ENCODE assay signal across 26 mouse cellular contexts in the genomic region with DNA sequence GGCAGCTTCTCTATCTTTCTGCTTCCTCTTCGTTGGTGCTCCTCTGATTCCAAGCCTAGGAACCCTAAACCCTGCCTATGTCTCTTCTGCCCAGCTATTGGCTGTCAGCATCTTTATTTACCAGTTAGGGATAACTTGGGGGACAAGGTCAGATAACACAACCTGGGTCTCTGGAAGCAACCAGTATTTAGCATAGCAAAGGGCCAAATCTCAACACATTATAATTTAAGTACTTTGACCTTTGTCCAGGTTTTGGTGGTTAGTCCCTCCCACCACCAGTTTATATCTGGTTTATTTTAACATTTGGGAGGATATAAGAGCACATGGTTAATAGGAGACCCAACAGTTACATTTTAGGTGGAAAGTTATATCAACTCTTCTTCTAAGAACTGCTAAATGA. TPM values are rescaled to one million over a fixed set of nuclear protein-coding genes. Genes with fewer than 3 reads are reported as not detected.
A peak's percentile ranks its signal among the peaks of the same experiment; 100 is the strongest.
DNase-seq lines count a peak whose midpoint lies in the region; ATAC-seq and TF ChIP-seq lines count a peak whose summit lies in the region.
"Had no signal": no experiment of that assay in that cellular context is flagged by ENCODE, and none has a peak within 500 bp of the region (broad histone marks: within the 10 kb centered on the region; RNA-seq: fewer than 3 reads in every experiment).

No protein-coding gene starts in this region.

- H3ac ChIP-seq in myocyte (ENCODE audit: control insufficient read depth, insufficient read length), result no peak overlapping the region

- H3K4me3 ChIP-seq in hindbrain, embryonic 12.5 days, result no peak overlapping the region
- no peak overlapping the region for H3K4me3 ChIP-seq in hindbrain, embryonic 14.5 days (replicated peaks; ENCODE audit: low read length)
- 0 out of 2 replicates have a peak overlapping the region, but pooled peaks have one; percentile 8 for H3K4me3 ChIP-seq in E14TG2a.4 (replicated peaks; ENCODE audit: low read length)
- H3K4me3 ChIP-seq in myocyte, result no peak overlapping the region
- H3K4me3 ChIP-seq: embryonic facial prominence, embryonic 12.5 days; embryonic facial prominence, embryonic 15.5 days; gastrocnemius, adult 2 months; hindbrain, embryonic 10.5 days had no signal

- no peak overlapping the region for H3K27ac ChIP-seq in hindbrain, embryonic 12.5 days
- H3K27ac ChIP-seq in hindbrain, embryonic 14.5 days, result no peak overlapping the region
- H3K27ac ChIP-seq: embryonic facial prominence, embryonic 12.5 days; embryonic facial prominence, embryonic 15.5 days; gastrocnemius, adult 2 months; hindbrain, embryonic 10.5 days; hindbrain, postnatal 0 days had no signal

- H3K4me1 ChIP-seq in hindbrain, embryonic 12.5 days, result peaks cover 36% of the 10 kb centered on the region
- H3K4me1 ChIP-seq in hindbrain, embryonic 14.5 days (replicated peaks; ENCODE audit: control insufficient read depth, insufficient read depth, low read length), result peaks cover 54% of the 10 kb centered on the region
- peaks cover 66% of the 10 kb centered on the region for H3K4me1 ChIP-seq in E14TG2a.4 (replicated peaks; ENCODE audit: low read depth, low read length)

- peaks cover 92% of the 10 kb centered on the region for H3K79me2 ChIP-seq in myocyte (ENCODE audit: control insufficient read depth, insufficient read depth)

- DNase-seq in hindbrain, embryonic 14.5 days (ENCODE audit: low spot score), result no peak
- DNase-seq in kidney, adult 9 months, result peak; percentile 74
- no peak for DNase-seq in kidney, postnatal 10 days
- DNase-seq: adrenal gland, adult 8-10 months; adrenal gland, postnatal 36 days; cerebellum, adult 2 months; cerebellum, adult 9-11 months; cerebellum, postnatal 25 days; forebrain, postnatal 0 days; gastrocnemius, adult 2 months; gastrocnemius, postnatal 14 days; heart, adult 11 months; heart, postnatal 36 days had no signal

- 74% methylated on average over 1 of the region's 1 CpGs for whole genome bisulfite sequencing in hindbrain, embryonic 12.5 days
- WGBS in hindbrain, embryonic 14.5 days, result 61% methylated on average over 1 of the region's 1 CpGs

- H3K4me2 ChIP-seq in hindbrain, embryonic 12.5 days (replicated peaks), result 0 out of 2 replicates have a peak overlapping the region, but pooled peaks have one; percentile 11
- no peak overlapping the region for H3K4me2 ChIP-seq in hindbrain, embryonic 14.5 days (replicated peaks)
- H3K4me2 ChIP-seq in myocyte (ENCODE audit: low read depth), result peak overlapping the region; percentile 34
- H3K4me2 ChIP-seq: embryonic facial prominence, embryonic 12.5 days; embryonic facial prominence, embryonic 15.5 days; heart, embryonic 11.5 days had no signal

- no peaks in the 10 kb centered on the region for H3K9me3 ChIP-seq in hindbrain, embryonic 12.5 days (replicated peaks)
- H3K9me3 ChIP-seq in hindbrain, embryonic 14.5 days (ENCODE audit: control insufficient read depth, low read length), result no peaks in the 10 kb centered on the region
- H3K9me3 ChIP-seq in E14TG2a.4 (ENCODE audit: low read length), result no peaks in the 10 kb centered on the region
- H3K9me3 ChIP-seq: embryonic facial prominence, embryonic 12.5 days; embryonic facial prominence, embryonic 15.5 days; hindbrain, embryonic 10.5 days had no signal

- no peak for TF ChIP-seq CTCF in E14TG2a.4 (conservative IDR thresholded peaks at IDR 0.05; ENCODE audit: low read length)

- H3K9ac ChIP-seq in hindbrain, embryonic 12.5 days, result no peak overlapping the region
- H3K9ac ChIP-seq in hindbrain, embryonic 14.5 days, result no peak overlapping the region
- H3K9ac ChIP-seq: embryonic facial prominence, embryonic 12.5 days; embryonic facial prominence, embryonic 15.5 days; forebrain, postnatal 0 days had no signal

- H3K27me3 ChIP-seq in hindbrain, embryonic 12.5 days, result no peaks in the 10 kb centered on the region
- no peaks in the 10 kb centered on the region for H3K27me3 ChIP-seq in hindbrain, embryonic 14.5 days (ENCODE audit: control insufficient read depth, insufficient read depth, low read length)
- H3K27me3 ChIP-seq in E14TG2a.4 (ENCODE audit: insufficient read depth, low read length) (no peaks in the 10 kb centered on the region), myocyte (ENCODE audit: control insufficient read depth, insufficient read depth, insufficient read length) (no peaks in the 10 kb centered on the region)
- H3K27me3 ChIP-seq: embryonic facial prominence, embryonic 12.5 days; embryonic facial prominence, embryonic 15.5 days had no signal

- peaks cover 30% of the 10 kb centered on the region for H3K36me3 ChIP-seq in hindbrain, embryonic 12.5 days
- peaks cover 46% of the 10 kb centered on the region for H3K36me3 ChIP-seq in hindbrain, embryonic 14.5 days (replicated peaks; ENCODE audit: control insufficient read depth, insufficient read depth)
- H3K36me3 ChIP-seq in E14TG2a.4 (ENCODE audit: insufficient read depth, low read length) (peaks cover 75% of the 10 kb centered on the region), myocyte (ENCODE audit: control insufficient read depth, insufficient read depth) (peaks cover 61% of the 10 kb centered on the region)

- TF ChIP-seq POLR2A in myocyte (IDR thresholded peaks at IDR 0.05; ENCODE audit: insufficient read length, low read depth), result no peak

- no peak for ATAC-seq in hindbrain, embryonic 12.5 days (ENCODE audit: low FRiP score)
- no peak for ATAC-seq in hindbrain, embryonic 14.5 days (ENCODE audit: low FRiP score)
- ATAC-seq in megakaryocyte-erythroid progenitor cell, adult 5-6 weeks (replicated peaks; ENCODE audit: low FRiP score, low TSS enrichment, poor library complexity, severe bottlenecking), result no peak
- ATAC-seq: activated CD4-positive, CD25-positive, alpha-beta regulatory T cell, adult 4 months; forebrain, embryonic 14.5 days; forebrain, postnatal 0 days; hindbrain, postnatal 0 days; inflammation-experienced regulatory T-cells, adult 6 months had no signal

TF ChIP-seq in myocyte, 11 proteins besides CTCF, POLR2A, EP300 and RAD21:
- TF ChIP-seq CEBPB (IDR thresholded peaks at IDR 0.05; ENCODE audit: insufficient read depth, poor library complexity, severe bottlenecking), result no peak

RNA-seq across cellular contexts. Expression of a gene that starts 6.3 kb away (rescaled TPM):
- 415 and 465 TPM in 2 replicates for polyA plus RNA-seq in hindbrain, embryonic 12.5 days (2016; fragmentation: Nextera tagmentation; extraction: Ambion mirVana)
- 533 and 643 TPM in 2 replicates for polyA plus RNA-seq in hindbrain, embryonic 14.5 days (2014; fragmentation: Nextera tagmentation; extraction: Ambion mirVana)
- polyA plus RNA-seq in myocyte (2012; fragmentation: generic; extraction: Trizol), result 68.3 TPM
- total RNA-seq in megakaryocyte-erythroid progenitor cell, adult 5-6 weeks (2014; fragmentation: Nextera tagmentation), result 13.1 and 15.6 TPM in 2 replicates
- 25.0 and 38.1 TPM in 2 replicates for total RNA-seq in megakaryocyte-erythroid progenitor cell, adult 5-6 weeks (2017)

RNA-seq across cellular contexts. Expression of a gene that starts 59.2 kb away (rescaled TPM):
- 2.6 and 2.8 TPM in 2 replicates for polyA plus RNA-seq in hindbrain, embryonic 12.5 days (2016; fragmentation: Nextera tagmentation; extraction: Ambion mirVana)
- 5.4 and 6.4 TPM in 2 replicates for polyA plus RNA-seq in hindbrain, embryonic 14.5 days (2014; fragmentation: Nextera tagmentation; extraction: Ambion mirVana)
- polyA plus RNA-seq in myocyte (2012; fragmentation: generic; extraction: Trizol), result 0.23 TPM
- total RNA-seq in megakaryocyte-erythroid progenitor cell, adult 5-6 weeks (2014; fragmentation: Nextera tagmentation), result 0.37 TPM in 1 of 2 replicates, not detected in the other
- total RNA-seq in megakaryocyte-erythroid progenitor cell, adult 5-6 weeks (2017), result 0.33 and 0.50 TPM in 2 replicates
- total RNA-seq: MEL had no signal
